Mouse (Mus musculus) neural tube, embryonic 10.5 days (tissue): ENCODE measurements around the gene Chchd2.
"Not testable (repeated sequence)": the region's sequence is repeated elsewhere in the genome, so short reads cannot be mapped to it uniquely, and the experiment has no call there.

Experiments
- DNase-seq: peaks from one replicate; pipeline ENCODE4 v3.0.0-alpha.2; 2017; ENCODE audit warnings: low spot score; ENCODE audit errors: extremely low spot score

Chchd2 gene

DNA sequence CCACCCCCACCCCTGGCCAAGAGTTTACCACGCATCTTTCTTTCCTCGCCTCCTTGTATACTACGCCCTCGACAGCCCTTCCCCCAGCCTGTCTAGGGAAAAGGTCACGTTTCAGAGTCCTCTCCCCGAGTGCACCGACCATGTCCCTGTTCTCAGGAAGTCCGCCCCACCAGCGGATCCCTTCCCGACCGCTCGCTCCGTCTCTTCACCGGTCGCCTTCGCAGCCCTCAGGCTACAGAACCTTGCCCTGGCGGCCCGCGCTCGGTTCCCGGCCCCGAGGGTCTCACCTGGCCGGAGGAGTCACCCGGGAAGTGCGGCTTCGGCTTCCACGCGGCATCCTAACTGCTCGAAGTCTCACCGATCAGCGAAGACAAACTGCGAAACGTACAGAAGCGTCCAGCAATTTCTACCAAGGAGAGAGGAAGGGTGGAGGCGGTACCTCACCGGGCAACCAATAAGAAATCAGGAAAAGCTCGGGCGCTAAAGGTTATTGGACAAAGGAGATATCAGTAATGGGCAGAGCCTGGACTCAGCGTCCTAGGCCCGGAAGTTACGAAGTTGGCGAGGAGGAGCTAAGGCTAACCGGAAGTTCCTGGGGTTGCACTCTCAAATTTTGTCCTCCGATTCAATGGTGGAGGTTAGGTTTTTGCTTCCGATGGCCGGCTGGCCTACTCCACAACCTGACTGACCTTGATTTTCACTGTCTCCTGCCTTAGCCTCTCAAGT is at the start of gene Chchd2:
TSS of gene Chchd2 (minus strand) at position 560 of the 726 bp plus-strand sequence.
- DNase-seq = peak; percentile 88

DNA sequence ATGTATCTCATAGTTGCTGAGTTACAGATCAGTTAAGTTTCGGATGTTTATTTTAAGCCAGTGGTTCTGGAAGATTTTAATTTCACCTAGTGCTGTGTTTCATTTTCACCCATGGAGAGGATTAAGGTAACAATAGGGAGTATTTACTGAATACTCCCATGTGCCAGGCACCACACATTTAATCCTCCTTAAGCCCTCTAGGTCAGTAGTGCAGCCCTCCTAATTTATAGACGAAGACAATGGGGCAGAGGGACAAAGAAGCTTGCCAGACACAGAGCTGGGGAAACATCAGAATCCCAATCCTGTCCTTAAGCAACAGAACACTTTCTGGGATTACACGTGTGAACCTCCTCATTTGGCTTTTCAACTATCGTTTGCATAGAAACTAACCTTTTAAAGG is 49.7 kb upstream of the Chchd2 start:
- no peak for DNase-seq

DNA sequence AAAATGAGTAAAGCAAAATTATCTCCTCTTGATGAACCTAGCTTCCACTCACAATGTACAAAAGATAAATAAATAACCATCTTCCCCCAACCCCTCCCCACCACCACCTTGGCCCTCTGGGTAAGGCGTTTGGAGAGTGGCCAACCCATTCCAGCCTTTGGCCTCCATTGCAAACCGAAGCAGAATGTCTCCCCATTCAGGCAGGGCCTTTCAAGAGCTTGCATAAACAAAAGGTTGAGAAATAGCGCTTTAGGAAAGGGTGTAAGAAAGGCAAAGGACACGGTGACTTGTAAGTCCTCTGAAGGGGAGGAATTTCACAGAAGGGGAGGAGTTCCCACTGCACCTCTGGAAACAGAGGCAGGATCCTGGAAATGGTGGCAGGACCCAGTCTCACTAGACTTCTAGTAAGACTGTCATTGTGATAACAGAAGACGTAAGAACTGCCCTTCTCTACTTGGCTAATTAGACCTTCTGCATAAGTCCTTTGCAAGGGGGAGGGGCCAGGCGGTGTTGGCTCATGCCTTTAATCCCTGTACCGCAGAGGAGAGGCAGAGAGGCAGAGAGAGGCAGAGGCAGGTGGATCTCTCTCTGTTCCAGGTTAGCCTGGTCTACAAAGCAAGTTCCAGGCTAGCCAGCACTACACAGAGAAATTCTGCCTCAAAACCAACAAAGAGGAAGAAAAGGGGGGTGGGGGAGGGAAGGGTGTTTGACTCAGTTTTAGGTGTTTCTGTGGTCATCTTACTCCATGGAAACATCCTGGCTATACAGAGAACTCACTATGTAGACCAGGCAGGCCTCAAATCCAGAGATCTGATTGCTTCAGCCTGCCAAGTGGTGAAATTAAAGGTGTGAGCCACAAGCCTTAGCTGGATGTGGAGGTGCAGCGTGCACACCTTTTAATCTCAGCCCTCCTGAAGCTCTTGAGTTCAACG is 42.9 kb upstream of the Chchd2 start:
- DNase-seq = no peak

DNA sequence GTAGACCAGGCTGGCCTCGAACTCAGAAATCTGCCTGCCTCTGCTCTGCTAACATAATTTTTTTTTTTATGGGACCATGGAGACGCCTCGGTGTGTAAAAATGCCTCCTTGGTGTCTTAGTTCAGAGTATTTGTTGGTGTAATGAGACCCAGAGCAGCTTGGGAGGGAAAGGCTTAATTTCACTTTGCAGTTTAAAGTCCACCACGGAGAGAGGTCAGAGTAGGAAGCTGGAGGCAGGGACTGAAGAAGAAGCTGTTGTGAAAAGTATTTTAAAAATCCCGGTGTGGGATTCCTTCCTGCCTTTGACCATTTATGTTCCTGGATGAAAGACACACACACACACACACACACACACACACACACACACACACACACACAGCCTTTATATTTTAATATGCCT is 38.7 kb upstream of the Chchd2 start:
- DNase-seq = no peak

DNA sequence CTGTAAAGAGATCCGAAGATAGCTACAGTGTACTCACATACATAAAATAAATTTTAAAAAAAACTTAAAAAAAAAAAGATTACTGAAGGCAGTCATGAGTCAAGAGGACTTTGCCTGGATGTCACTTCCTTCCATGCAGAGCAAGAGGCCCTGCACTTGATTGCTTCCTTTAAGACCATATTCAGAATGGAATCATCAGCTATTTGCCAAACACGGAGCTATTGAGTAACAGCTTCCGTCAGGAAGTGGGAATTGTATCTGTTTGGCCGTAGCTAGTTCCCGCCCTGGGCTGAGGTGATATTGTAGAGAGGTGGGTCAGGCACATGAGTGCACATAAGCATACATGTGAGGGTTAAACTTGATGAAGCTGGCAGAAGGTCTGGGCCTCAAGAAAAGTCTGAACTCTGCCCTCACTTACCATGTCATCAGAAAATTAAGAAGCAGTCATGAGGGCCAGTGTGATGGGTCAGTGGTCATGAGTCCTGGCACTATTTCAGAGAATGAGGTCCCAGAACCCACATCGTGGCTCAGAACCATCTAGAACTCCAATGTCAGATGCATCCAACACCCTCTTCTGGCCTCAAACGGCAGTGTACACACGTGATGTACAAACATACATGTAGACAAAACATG is 37.7 kb upstream of the Chchd2 start:
- DNase-seq = no peak

DNA sequence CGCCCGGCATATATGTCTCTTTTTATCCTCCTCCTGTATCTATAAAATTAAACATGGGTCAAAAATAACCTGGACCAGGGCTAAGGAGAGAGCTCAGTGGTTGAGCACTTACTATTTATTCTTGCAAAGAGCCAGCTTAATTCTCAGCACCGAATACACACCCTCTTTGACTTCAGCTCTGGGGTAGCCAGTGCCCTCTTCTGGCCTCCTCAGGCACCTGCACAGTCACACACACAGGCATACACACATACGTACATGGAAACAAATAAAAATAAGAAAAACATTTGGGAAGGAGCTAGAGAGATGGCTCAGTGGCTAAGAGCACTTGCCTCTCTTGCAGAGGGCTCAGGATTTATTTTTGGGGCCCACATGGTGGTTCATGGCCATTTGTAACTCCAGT is 34.7 kb upstream of the Chchd2 start:
- no peak for DNase-seq

DNA sequence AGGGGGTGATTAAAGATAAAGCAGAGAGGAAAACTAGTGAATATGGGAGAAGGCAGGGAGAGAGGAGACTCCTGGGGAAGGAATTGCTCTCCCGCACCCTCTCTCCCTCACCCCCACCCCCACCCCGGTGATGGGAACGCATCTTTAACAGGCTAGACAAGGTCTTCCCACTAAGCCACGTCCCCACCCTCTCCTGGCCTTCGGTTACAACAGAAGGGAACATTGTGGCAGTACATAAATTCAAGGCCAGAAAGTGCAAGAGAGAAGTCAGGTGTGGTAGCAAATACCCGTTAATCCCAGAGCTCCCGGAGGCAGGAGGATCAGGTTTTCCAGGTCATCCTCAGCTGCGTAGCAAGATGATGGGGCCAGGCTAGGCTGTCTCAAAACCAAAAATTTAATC is 32.0 kb upstream of the Chchd2 start:
- DNase-seq = no peak

DNA sequence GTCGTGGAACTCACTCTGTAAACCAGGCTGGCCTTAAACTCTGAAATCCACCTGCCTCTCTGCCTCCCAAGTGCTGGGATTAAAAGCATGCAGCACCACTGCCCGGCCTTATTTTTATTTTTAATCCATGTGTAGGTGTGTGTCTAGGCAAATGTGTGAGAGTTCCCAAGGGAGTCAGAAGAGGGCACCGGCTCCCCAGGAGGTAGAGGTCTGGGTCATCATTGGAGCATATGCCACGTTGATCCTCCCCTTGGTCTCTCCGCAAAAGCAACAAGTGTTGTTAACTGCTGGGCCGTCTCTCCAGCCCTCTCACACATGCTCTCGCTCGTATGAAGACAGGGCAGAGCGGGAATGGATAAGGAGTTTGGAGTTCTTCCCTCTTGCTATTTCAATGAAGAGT is 31.5 kb upstream of the Chchd2 start:
- no peak for DNase-seq

DNA sequence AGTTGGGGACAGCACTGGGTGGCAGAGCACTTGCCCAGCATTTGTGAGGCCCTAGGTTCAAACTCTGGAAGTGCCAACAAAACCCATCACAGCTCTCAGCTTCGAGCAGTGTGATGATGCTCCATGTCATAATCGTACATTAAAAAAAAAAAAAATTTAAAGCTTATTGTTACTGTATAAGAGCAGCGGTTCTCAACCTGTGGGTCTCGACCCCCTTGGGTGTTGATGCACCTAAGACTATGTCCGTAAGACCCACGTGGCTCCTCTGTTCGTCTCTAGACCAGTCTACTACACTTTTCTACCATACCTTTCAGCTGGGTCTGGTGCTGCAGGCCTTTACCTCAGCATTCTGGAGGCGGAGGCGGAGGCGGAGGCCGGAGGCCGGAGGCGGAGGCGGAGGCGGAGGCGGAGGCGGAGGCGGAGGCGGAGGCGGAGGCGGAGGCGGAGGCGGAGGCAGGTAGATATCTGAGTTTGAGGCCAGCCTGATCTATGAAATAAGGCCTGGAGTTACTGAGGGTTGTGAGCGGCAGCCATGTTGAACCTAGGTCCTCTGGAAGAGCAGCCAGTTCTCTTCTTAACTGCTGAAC is 30.9 kb upstream of the Chchd2 start:
- DNase-seq = no peak

DNA sequence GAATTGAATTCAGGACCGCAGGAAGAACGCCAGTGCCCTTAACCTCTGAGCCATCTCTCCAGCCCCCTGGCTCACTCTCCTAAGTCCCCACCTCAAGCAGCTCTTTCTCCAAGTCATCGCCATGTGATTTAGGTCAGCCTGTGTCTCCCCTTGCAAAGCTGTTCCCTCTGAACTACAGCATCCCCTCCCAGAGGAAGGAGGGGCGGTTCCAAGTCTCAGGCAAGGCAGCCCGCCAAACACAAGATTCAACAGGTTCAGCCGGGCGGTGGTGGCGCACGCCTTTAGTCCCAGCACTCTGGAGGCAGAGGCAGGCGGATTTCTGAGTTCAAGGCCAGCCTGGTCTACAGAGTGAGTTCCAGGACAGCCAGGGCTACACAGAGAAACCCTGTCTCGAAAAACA is 28.2 kb upstream of the Chchd2 start:
- DNase-seq = not testable (repeated sequence)

DNA sequence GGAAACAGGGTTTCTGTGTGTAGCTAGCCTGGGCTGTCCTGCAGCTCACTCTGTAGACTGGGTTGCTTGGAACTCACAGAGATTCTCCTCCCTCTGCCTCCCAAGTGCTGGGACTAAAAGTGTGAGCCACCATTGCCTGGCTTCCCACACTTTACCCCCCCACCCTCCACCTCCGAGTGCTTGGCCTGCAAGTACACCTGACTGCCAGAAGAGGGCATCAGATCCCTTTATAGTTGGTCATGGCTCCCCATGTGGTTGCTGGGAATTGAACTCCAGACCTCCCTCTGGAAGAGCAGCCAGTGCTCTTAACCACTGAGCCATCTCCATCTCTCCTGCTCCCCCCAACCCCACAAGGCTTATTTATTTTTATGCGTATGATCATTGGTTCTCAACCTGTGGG is 26.8 kb upstream of the Chchd2 start:
- DNase-seq = peak; percentile 21

DNA sequence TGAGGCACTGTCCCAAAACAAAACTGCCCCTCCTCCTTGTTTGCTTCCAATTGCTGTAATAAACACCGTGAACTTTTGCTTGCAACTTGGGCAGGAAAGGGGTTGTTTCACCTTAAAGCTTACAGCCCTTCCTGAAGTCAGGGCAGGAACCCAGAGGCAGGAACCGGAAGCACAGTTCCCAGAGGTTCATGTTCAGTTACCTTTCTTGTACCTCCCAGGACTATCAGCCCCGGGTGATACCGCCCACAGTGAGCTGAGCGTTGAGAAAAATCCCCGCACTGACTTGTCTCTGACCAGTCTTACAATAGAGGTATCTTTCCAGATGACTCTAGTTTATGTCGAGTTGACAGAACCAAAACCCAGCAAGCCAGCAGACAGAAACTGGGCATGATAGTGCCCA is 22.3 kb upstream of the Chchd2 start:
- DNase-seq = no peak

DNA sequence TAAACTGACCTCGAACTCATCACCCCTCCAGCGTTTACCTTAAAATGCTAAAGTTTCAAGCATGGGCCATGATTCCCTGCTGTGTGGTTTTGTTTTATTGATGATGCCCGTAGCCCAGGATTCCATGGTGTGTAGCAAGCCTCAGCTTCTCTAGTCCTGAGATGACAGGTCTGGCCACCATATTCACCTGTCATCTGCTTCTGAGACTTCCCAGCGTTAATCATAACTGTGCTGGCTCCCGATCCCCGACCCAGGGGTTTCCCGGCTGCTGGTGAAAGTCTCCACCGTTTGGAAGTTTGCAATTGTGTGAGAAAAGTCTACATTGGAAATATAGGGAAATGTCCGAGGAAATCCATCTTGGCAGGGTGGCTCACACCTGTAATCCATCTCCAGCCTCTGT is 21.9 kb upstream of the Chchd2 start:
- DNase-seq = no peak

DNA sequence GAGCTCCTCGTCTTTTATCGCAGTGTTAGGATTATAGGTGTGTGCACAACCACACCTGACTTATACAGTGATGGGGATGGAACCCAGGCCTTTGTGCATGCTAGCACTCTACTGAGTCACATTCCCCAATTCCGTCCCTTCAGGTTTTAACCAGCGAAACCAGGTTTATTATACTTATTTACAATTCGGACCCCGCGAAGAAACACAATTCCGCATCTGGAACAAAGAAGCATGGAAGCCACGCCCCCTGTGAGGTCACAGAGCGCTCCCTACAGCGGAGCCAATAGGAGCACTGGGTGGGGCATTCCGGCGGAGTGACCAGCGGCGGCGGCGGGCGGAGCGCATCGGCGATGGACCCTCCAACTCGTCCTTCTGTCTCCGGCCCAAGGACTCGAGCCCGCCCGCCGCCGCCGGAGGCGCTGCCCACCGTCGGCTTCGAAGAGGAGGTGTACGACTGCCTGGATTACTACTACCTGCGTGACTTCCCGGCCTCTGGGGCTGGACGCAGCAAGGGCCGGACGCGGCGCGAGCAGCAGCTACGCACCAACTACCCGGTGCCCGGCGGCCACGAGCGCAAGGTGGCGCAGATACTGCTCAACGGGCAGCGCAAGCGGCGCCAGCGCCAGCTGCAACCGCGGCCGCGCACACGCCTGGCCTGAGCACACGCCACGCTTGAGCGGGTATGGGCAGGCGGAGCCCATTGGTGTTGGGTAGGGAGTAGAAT is 21.1 kb upstream of the Chchd2 start, which contains the start of gene Nupr1l:
TSS of gene Nupr1l (plus strand) at position 299 of the 724 bp plus-strand sequence.
- peak; percentile 97 for DNase-seq

DNA sequence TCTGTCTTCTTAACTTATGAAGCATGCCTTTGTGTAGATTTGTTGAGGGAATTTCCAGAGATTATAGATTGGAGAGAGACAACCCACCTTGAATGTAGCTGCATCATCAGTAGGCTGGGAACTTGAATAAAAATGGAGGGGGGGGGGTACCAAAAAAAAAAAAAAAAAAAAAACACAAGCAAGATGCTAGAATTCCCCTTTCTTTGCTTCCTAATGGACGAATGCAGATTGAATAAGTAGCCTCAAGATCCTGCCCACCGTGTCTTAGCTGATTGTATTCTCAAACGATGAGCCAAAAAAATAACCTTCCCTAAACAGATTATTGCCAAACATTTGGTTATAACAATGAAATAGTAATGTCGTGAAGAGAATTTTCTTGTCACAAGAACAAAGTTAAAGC is 20.5 kb upstream of the Chchd2 start:
- DNase-seq = no peak

DNA sequence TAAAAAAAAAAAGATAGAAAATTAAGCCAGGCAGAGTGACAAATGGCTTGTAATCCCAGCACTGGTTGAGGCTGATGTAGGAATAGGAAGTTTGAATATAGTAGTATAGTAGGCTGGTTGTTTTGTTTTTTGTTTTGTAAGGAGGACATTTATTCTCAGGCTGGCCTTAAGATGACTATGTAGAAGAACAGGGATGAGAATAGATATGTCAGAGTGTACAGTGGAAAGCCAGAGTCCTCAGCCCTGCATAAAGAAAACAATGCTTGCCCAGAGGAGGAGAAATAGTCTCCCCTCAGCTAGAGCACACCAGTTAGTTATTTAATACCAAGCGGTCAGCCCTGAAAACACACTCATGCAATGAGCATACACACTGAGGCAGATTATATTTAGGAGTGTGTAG is 11.2 kb upstream of the Chchd2 start, which contains the start of gene Phkg1:
TSS of gene Phkg1 (minus strand) at position 101 of the 400 bp plus-strand sequence.
- DNase-seq = no peak

DNA sequence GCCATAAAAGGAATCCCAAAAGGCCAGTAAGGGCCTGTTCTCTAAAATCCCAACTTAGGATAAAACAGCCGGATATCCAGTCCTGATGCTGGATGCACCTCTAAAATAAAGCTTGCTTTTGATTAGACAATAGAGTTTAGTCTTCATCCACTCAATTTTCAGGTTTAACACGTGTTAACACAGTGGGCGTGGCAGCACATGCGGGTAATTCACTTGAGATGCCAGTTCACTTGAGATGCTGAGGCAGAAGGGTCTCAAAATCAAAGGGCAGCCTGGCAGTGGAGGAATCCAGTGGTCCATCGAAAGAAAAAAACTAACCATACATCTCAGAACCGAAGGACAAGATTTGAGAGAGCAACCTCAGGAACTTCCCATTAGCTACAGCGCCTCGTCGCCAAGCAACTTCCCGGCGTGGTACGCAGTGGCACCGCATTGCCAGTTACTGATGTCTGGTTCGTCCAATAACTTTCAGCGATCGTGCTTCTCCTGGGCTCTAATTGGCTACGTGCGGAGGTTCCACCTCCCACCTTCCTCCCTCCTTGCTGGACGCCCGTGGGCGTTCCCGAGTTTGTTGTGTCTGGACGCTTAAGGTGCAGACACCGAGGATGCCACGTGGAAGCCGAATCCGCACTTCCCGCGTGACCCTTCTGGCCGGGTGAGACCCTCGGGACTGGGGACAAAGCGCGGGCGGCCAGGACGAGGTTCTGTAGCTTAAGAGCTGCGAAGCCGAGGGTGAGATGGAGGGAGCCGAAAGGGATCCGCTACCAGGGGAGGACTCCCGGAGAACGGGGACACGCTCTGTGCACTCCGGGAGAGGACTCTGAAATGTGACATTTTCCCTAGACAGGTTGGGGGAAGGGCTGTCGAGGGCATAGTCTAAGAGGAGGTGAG is 8.2 kb upstream of the Chchd2 start, which contains the start of gene Zbed5:
TSS of gene Zbed5 (plus strand) at position 526 of the 891 bp plus-strand sequence.
- peak; percentile 85 for DNase-seq

DNA sequence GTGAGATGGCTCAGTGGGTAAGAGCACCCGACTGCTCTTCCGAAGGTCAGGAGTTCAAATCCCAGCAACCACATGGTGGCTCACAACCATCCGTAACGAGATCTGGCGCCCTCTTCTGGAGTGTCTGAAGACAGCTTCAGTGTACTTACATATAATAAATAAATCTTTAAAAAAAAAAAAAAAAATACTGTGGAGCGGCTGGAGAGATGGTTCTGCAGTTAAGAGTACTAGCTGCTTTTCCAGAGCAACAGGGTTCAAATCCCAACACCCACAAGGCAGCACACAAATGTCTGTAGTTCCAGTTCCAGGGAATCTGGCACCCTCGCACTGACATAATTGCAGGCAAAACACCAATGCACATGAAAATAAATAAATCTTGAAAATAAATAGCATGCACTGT is 3.1 kb upstream of the Chchd2 start:
- not testable (repeated sequence) for DNase-seq

DNA sequence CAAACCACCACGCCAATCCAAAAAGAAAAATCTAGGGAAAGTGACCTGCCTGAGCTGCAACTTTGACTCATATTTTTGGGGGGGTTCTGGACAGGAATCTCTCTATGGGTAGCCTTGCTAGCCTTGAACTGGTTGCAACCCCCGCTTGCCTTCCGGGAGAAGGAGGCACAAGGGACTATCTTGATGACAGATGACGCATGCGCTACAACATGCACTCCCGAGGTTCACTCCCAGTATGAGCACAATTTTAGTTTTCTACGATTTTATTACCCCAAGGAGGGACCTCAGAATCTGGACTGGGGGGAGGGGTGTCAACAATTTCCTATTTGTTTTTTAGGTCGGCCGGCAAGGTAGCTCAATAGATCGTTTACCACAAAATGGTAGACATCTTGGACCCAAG is 999 bp downstream of the Chchd2 start:
- no peak for DNase-seq

DNA sequence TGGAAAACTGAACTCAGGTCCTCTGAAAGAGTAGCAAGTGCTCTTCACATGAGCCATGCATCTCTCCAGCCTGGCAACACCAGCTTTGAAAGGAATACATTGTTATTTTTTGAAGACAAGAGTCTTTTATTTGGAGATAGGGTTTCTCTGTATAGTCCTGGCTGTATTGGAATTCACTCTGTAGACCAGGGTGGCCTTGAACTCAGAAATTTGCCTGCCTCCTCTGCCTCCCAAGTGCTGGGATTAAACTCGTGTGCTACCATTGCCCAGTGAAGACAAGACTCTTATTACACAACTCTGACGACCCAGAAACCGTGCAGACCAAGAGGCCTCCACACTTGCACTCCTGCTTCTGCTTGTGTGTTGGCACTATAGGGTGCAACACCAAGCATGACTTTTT is 7.4 kb downstream of the Chchd2 start:
- DNase-seq = no peak
